ENCODE assay signal across 10 mouse cellular contexts in the genomic region with DNA sequence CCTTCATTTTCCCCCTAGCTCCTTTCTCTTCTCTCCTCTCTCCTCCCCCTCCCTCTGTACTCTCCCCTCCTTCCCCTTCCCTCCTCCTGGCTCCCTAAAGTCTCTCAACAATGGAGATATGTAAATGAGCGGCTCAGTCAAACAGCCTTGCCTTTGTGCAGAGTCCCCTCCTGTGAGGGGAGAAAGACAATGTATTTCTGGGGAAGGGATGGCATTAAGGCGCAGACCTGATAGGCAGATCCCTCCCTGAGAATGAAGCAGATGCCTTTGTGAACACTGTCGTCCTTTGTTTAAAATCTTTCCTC.
DNase-seq lines count a peak whose midpoint lies in the region; ATAC-seq lines count a peak whose summit lies in the region.
"Had no signal": no experiment of that assay in that cellular context is flagged by ENCODE, and none has a peak within 500 bp of the region (broad histone marks: within the 10 kb centered on the region; RNA-seq: fewer than 3 reads in every experiment).

No protein-coding gene starts in this region.

- peaks cover 6% of the 10 kb centered on the region; the same call in 1 of the 2 replicates for H3K27me3 ChIP-seq in heart, embryonic 10.5 days (ENCODE audit: insufficient read depth, poor library complexity, severe bottlenecking)
- no peaks in the 10 kb centered on the region for H3K27me3 ChIP-seq in forebrain, embryonic 14.5 days (replicated peaks; ENCODE audit: control insufficient read depth, insufficient read depth, low read length)

- intact Hi-C loops in heart, postnatal 25 days (cut with DNase I), result no loop called here

- no peak overlapping the region for H3K4me3 ChIP-seq in heart, embryonic 10.5 days
- no peak overlapping the region for H3K4me3 ChIP-seq in forebrain, embryonic 14.5 days (ENCODE audit: low read depth, low read length)

- H3K9me3 ChIP-seq in heart, embryonic 10.5 days, result no peaks in the 10 kb centered on the region
- H3K9me3 ChIP-seq in forebrain, embryonic 14.5 days (replicated peaks; ENCODE audit: control insufficient read depth, low read length), result no peaks in the 10 kb centered on the region

- H3K9ac ChIP-seq in forebrain, embryonic 14.5 days (ENCODE audit: low read length), result no peak overlapping the region

- no peak for DNase-seq in heart, embryonic 10.5 days (ENCODE audit: low spot score)
- no peak for DNase-seq in heart, postnatal 25 days (ENCODE audit: low spot score)
- DNase-seq in forebrain, embryonic 14.5 days (ENCODE audit: low spot score), result peak; percentile 84
- peak; percentile 74 for DNase-seq in mesoderm, embryonic 11.5 days (ENCODE audit: low read depth, low spot score)
- peak; percentile 77 for DNase-seq in retina, embryonic 14.5 days (ENCODE audit: low spot score)
- no peak for DNase-seq in ovary, postnatal 10 days (ENCODE audit: low spot score)
- no peak for DNase-seq in B cell, adult 2 months
- no peak for DNase-seq in layer of hippocampus, adult 9-10 months (ENCODE audit: low spot score)
- DNase-seq: kidney, postnatal 25 days; lung, postnatal 10 days had no signal

- WGBS in heart, embryonic 10.5 days, result 25% methylated on average over 3 of the region's 3 CpGs
- WGBS in forebrain, embryonic 14.5 days, result 4% methylated on average over 3 of the region's 3 CpGs

- H3K27ac ChIP-seq in heart, embryonic 10.5 days, result peak overlapping the region; percentile 52; the same call in 1 of the 2 replicates
- peak overlapping the region; percentile 63 for H3K27ac ChIP-seq in forebrain, embryonic 14.5 days (ENCODE audit: low read depth, low read length)

- H3K4me2 ChIP-seq in forebrain, embryonic 14.5 days (ENCODE audit: low read length), result no peak overlapping the region

- H3K4me1 ChIP-seq in heart, embryonic 10.5 days, result peaks cover 40% of the 10 kb centered on the region
- peaks cover 18% of the 10 kb centered on the region for H3K4me1 ChIP-seq in forebrain, embryonic 14.5 days (ENCODE audit: control insufficient read depth, insufficient read depth, low read length)

- H3K36me3 ChIP-seq in heart, embryonic 10.5 days, result no peaks in the 10 kb centered on the region
- H3K36me3 ChIP-seq in forebrain, embryonic 14.5 days (ENCODE audit: control insufficient read depth, insufficient read depth, low read length), result no peaks in the 10 kb centered on the region

- ATAC-seq in forebrain, embryonic 14.5 days, result peak; percentile 79

Comparison
In these comparisons a context has a peak if more than half of its experiments do, and no peak if none do; other contexts are left out.
1. DNase-seq: peak in forebrain, embryonic 14.5 days (single experiment), mesoderm, embryonic 11.5 days (single experiment) and retina, embryonic 14.5 days (single experiment); none in heart, embryonic 10.5 days (single experiment), heart, postnatal 25 days (single experiment), ovary, postnatal 10 days (single experiment), B cell, adult 2 months (0 of 2) and layer of hippocampus, adult 9-10 months (single experiment).